Mouse (Mus musculus): ENCODE measurements around the gene Mpl.

Gene Mpl

DNA sequence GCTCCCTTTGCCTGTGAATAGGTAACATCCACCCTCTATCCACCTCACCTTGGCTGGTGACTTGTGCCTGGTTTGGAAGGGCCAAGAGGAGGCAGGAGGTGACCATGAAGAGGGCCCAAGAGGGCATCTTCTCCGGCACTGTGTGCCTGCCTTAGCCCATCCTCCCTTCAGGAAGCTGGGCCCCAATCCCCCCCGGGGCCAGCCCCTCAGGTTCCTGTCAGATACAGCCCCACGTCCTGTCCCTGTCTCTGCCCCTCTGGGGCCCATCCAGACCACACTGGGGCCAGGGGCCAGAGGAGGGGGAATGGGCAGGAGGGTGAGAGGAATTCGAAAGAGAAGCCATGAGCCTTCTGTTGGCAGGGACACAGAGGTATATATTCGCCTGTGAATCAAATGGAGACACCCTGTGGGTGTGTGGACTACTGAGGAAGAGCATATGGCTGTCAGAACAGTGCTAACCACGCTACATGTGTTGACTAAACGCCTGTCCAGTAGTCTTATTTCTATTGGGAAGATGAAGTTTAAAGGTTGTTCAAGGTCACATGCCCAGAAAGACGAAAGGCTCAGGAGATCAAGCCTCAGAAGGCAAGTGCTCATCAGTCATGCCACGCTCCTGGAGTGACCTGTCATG, at the start of gene Mpl:
TSS of gene Mpl (minus strand) at position 169 of the 631 bp plus-strand sequence.
- peak; percentile 59 for DNase-seq (ENCODE audit: low read depth, low spot score)

DNA sequence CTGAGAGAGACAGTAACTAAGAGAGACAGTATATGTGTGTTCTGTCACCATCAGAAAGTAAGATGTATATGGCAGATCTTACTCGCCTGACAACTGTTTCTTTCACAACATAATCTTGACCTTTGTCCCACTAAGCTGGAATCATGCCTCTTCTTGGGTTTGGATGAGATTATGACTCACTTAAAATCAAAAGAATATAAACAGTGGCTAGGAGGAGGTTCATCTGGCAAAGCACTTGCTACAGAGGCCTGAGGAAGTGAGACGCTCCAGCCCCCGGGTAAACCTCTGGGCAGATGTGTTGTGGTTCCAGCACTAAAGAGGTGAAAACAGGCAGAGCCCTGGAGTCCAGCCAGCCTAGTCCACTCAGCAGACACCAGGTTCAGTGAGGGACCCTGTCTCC, 48.2 kb upstream of the Mpl start:
- DNase-seq (ENCODE audit: low read depth, low spot score) = no peak

DNA sequence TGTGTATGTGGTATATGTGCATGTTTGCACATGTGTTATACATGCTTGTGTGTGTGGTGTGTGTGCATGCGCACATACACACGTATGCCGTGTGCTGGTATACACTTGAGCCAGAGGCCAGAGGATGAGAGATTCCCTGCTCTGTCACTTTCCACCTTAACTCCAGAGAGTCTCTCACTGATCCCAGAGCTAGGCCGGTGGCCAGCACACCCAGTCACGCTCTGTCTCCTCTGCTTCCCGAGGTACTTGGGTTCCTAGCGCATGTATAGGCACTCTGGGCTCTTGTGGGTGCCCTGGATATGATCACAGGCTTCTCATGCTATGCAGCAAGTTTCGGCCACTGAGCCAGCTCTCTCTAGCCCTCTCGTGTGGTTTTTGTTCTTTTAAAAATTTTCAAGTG, 43.5 kb upstream of the Mpl start:
- DNase-seq (ENCODE audit: low read depth, low spot score) = no peak

DNA sequence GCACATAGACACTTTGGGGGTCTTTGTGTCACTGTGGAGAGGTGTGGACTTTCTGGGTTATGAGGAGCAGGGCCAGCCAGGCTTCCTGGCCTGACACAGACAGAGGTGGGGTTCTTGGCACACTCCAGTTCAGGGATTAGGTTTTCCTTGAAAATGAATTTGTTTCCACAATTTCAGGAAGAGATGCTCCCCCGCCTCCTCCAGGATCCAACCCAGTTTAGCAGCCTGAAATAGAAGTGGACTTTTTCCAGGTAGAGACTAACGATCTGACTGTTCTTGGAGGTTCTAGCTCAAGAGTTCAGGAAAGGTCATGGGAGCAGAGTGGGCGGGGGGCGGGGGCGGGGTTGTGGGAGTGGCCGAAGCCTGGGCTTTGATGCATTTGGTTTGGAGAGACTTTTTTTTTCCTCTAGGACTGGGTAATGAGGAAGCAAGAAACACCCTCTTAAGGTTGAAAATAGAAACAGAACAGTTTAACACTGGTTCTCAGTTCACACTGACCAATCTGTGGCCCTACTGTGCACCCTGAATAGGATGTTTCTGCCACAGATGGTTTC, 42.9 kb upstream of the Mpl start:
- peak; percentile 59 for DNase-seq (ENCODE audit: low read depth, low spot score)

DNA sequence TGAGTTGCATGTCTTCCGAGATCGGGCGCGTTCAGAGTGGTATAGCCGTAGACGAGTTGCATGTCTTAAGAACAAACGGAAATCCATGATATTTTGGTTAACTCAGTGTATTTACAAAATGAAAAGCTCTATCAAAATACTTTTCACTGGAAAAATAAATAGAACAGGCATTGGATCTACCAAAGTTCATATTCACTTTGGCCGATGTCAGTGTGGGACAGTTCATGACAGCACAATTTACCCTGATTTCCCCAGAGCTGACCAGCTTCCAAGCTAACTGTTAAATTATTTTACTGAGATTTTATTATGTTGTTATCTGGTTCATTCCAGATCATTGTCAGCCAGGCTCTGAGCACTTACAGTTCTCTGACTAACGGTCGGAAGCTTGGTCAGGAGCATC, 33.1 kb upstream of the Mpl start:
- no peak for DNase-seq (ENCODE audit: low read depth, low spot score)

DNA sequence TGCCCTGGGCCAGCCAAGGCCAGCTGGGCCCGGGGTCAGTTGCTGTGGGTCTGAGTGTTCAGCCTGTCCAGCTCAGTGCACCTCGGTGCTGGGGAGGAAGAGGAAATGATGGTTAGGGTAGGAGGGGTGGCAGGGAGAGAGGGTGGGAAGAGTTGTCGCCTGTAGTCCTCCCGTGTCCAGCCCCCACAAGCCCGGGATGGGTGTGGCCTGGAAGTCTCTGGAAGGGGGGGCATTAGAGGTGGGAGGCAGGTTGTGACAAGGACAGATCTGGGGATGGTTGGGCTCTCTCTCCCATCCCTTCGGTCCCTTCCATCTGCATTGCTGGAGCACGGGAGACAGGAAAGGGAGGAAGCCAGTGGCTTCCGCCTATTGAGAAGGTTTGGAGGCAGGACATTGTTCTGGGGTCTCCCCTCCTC, 32.4 kb upstream of the Mpl start, which contains the start of gene Tie1:
TSS of gene Tie1 (minus strand) at position 345 of the 416 bp plus-strand sequence.
- no peak for DNase-seq (ENCODE audit: low read depth, low spot score)

DNA sequence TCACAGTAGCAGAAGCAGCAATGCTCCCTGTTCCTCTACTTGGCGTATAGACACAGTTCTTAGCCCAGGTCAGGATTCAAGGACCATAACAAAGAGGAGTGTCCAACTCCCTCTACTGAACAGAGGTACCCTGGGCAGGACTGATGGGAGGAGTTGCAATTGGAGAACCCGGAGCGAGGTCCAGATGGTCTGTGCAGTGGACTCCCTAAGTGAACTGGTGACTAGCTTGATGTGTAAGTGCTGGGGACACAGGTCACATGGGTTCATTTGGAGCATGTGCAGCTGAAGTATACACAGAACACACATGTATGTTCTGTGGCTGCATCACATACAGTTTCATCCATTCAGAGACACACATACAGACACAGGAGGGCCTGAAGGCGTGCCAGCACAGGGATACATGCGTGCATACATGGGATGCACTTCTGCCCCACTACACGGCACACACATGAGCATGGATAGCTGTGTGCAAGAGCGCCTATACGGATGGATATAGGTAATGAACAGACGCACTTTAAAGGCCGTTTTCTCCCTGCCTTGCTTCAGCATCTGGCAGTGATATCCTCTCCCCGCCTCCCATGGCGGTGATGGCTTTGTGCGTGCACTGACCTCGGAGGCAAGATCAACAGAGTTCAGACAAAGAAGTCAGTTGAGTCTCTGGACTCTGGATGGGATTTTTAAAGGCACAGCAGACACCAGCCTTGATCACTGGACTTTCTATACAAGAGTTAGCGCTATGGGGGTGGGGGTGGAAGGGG, 19.6 kb upstream of the Mpl start:
- no peak for DNase-seq (ENCODE audit: low read depth, low spot score)

DNA sequence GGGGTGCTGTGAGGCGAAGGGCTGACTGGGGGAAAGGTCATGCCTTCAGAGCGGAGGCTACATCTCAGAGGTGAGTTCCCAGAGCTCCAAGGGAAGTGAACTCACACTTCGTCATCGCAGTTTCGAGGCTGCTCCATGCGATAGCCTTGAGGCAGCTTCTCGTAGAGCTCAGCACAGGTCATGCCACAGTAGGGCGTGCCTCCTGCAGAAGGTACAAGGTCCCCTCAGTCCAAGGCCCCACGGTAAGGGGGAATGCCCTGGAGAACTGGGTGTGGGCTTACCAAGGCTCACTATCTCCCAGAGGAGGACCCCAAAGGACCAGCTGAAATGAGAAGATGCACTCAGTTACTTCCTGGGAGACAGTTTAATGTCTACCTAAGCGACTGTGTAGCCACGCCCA, 15.4 kb upstream of the Mpl start:
- no peak for DNase-seq (ENCODE audit: low read depth, low spot score)

DNA sequence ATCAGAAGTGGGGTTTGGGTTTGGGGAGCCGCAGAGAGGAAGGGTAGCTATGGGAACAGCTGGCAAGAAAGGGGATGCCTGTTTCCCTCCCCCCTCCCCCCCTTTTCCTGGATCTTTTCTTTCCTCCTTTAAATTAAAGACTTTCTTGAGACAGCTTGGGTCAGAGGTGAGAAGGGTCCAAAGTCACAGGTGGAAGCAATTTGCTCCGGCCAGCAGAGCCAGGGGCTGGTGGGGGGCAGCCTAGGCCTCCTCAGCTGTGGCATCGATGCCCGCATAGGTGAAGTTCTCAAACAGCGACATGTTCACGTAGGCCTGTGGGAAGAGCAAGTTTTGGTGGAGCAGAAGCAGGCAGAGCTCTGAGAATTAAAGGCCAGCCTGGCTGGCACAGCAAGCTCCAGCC, 14.0 kb upstream of the Mpl start:
- DNase-seq (ENCODE audit: low read depth, low spot score) = no peak

DNA sequence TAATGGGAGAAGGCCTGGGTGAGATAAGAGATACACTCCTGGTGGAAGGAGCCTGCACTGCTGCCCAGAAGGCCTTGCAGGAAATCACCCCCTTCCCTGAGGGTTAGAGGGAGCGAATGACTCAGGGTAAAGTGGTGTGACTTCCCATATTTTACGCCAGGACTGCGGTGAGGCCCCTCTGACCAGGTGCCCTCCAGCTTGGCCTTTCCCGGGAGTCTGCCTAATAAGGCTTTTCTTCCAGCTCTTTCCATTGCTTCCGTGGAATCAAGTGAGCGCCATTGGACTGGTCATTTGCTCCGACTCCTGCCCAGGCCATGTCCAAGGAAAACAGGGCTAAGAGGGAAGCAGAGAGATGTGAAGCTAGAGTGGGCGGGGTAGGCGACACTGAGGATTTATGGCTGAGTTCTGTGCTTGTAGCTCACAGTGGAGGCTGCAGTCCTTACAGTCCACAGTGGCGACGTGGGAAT, 8.4 kb upstream of the Mpl start:
- DNase-seq (ENCODE audit: low read depth, low spot score) = no peak

DNA sequence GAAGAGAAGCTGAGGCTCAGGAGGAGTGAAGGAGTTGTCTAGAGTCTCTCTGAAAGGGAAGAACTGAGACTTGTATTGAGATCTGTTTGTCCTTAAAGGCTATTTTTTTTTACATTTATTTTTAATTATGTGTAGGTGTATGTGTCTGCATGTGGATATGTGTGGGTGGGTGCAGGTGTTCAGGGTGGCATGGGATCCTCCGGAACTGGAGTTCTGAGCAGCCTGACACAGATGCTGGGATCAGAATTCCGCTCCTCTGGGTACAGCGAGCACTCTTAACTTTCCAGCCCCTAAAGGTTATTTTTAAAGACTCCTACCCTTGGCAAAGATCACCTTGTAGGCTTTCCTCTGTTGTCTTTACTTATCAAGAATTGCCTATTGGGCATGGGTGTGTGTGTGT, 7.6 kb upstream of the Mpl start:
- DNase-seq (ENCODE audit: low read depth, low spot score) = peak; percentile 65

DNA sequence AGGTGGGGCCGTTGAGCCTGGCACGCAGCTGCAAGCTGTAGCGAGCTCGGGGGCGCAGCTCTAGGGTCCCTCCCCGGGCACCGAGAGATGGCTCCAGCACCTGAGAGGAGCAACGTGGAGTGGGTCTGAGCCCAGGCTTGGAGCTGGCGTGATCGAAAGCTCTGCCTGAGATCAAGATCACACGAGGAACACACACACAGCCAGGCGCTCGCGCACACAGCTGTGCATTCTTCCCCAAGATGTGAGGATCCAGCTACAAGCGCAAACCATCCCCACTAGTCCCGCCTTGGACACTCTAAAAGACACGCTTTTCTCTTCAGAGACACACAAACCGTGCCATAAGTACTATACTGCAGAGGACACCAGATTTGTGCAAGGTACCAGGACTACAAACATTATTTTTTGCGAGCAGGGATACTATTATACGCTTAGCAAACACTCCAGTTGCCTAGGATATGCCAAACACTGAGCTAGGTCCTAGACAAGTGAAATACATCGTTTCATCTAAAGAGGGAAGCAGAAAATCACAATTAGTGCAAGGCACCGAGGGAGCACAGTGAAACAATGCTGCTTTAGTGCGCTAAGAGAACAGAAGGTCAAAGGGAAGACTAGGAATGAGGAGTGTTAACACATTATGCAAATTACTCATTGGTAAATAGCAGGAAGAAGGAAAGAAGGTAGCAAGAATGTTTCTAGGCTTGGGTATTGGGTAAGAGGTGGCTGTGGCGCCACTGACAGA, 10.7 kb downstream of the Mpl start:
- peak; percentile 54 for DNase-seq (ENCODE audit: low read depth, low spot score)

DNA sequence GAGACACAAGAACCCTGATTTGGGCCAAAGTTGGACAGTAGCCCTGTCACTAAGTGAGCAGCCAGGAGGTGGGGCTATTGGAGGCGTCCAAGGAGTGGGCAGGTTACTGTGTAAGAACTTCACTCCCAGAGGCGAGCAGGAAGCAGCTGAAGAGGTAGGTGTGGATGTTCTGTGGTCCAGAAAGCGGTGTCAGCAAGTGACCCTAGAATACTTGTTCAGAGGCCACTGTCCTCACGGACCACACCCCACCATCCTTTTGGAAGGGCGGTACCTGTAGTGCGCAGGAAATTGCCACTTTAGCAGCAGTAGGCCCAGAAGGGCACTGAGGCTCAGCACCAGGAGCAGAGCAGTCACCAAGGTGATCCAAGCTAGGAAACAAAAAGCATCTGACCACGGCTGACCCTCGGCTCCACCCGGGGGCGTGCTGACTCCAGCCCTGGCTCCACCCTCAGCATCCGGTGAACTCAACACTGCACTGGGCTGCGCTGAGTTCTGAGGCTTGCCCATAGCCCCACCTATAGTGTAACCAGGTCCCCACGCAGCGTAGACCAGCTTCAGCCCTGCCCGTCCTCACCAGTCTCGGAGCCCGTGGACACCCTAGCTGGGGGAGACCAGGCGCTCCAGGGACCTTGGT, 11.4 kb downstream of the Mpl start:
- peak; percentile 56 for DNase-seq (ENCODE audit: low read depth, low spot score)

DNA sequence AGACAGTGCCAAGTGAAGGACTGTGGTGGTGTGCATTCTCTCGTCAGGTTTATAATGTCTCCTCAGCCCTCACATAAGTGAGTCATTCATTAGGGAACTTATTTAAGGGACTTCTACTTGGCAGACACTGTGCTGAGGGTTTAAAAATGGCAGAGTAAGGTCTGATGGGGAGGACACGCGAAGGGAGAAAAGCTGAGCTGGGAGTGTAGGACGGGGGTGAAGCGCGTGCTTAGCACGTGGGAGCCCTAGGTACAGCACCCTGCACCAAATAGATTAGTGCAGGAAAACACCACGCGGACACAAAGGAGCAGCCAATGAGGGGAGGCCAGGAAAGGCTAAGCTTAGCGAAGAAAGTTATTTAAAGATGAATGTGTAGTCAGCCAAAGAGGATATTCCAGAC, 12.2 kb downstream of the Mpl start:
- DNase-seq (ENCODE audit: low read depth, low spot score) = peak; percentile 74

DNA sequence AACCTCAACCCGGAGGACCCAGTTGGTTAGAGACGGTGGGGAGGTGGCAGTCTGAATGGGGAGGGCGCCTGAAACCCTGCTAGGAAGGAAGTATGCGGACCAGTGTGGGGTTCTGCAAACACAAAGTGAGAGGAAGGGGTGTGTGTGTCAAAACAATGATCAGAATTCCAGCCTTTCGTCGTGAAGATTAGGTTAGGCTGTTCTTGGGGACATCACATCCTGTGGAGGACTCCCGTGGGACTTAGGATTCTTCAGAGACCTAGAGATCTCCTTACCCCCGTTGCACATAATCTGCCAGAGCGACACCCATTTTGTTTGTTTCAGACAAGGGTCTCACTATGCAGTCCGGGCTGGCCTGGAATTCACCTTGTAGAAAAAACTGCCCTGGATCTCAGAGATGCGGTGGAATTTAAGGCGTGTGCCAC, 19.5 kb downstream of the Mpl start:
- DNase-seq (ENCODE audit: low read depth, low spot score) = no peak

DNA sequence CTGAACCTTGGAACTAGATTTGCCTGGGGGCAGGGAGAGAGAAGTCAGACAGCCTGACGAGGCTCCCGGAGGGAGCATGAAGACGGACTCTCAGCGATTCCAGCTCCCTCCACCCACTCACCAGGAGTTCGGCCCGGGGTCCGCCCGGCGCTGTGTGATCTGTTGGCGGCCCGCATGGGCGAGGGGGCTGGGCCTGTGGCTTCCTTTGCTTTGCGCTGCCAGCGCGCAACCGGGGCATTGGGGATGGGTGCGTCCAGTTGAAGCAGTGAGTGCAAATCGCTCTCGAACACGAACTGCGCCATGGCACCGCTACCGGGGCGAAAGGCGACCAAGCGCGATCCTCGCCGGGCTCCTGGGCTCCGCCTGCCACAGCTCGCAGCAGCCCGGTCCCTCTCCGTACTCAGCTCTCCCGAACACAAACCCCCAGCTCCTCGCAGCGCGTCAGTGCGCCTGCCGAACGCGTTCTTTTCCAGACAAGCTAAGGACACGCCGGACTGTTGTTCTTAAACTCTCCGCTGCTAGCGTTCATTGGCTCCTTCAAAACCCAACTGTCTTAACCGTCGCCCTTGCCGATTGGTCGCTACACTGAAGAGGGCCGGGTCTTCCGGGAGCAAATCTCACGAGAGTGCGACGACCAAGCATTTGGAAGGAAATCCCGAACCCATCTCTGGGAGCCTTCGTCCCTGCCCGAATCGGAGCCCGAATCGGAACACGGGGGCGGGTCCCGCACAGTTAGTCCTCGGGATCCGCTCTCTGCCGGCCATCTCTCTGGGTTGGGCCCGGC, 20.3 kb downstream of the Mpl start, which contains the start of gene Cdc20:
TSS of gene Cdc20 (minus strand) at position 533 of the 784 bp plus-strand sequence.
- DNase-seq (ENCODE audit: low read depth, low spot score) = peak; percentile 98

DNA sequence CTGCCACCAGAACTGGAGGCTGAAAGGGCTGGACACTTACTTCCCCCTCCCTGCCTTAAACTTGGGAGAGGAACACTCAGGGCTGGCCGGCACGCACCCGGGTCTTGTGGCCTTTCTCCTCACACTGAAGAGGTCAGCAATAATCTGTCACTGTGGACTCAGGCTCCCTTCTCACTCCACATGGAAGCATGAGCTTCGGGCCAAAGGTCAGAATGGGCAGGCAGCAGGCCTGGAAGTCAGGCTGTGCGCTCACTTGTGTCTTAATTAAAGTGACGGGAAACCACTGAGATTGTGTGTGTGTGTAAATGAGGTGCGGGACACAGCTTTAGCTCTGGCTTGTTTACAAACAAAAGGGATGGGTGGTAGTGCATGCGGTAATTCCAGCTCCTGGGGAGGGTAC, 25.0 kb downstream of the Mpl start:
- no peak for DNase-seq (ENCODE audit: low read depth, low spot score)

DNA sequence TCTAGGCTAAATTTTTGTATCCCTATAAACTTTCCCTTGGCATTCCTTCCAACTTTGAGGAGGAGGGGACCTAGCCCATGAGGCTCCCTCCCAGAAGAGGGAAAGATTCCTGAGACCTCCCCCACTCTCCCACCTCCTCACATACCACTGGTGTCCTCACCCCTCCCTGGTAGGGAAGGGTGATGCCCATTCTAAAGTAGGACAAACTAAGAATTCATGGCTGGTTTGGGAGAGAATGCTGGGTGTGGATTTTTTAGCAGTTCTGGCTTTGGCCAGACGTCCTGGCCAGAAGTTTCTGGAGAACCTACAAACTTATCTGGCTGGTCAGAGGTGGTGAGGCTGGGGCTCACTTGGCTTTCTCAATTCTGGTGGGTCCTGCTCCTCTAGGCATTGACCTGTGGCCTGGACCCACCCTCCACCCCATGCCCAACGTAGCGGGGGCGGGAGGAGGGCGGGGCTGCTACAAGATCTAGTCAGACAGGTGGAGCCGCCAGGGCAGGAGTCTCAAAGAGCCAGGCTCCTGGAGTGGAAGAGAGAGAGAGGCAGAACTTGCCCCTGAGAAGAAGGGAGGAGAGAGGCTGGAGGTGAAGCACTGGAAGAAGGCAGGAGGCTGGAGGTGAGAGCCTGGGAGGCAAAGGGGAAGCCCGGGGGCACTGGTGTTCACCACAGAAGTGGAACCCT, 28.0 kb downstream of the Mpl start:
- DNase-seq (ENCODE audit: low read depth, low spot score) = no peak

DNA sequence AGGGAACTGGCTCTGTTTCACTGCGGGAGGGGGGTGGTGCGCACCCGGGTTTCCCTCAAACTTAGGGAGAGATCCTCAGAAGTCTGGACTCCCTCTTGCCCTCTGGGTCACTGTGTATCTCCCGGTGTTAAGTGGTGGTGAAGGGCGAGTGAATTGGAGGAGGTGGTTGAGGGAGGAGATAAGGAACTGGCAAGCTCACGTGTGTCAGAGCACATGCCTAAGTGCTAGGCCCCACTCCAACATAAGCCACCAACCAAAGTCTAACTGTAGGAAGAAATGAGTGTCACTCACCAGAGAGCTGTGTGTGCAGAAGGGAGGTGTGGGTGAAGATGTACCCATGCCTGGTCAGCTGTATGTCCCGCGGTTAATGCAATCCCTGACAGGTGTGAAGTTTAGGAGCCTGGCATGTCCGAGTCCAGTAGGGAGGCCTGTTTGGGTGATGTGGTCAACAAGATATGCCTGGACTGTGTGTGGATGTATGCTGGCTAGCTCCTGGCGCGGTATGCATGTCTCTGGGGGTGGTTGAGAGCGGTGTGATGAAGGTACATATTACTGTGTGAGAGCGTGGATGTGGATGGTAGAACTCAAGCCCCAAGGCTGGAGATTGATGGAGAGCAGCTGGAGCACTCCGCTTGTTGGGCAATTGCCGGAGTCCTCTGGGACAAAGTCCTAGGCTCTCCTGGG, 28.6 kb downstream of the Mpl start:
- no peak for DNase-seq (ENCODE audit: low read depth, low spot score)
